Mouse (Mus musculus): ENCODE data around the gene Tifab. TPM values are rescaled to one million over a fixed set of nuclear protein-coding genes. Genes with fewer than 3 reads are reported as not detected.

Tifab gene
- polyA plus RNA-seq (2012; rRNA removed): 0.74 and 1.2 TPM in 2 replicates

GRCm38 (mm10) chr13:56178416-56179035, at the start of gene Tifab:
Gene Tifab (minus strand): TSS chr13:56178885.

DNA sequence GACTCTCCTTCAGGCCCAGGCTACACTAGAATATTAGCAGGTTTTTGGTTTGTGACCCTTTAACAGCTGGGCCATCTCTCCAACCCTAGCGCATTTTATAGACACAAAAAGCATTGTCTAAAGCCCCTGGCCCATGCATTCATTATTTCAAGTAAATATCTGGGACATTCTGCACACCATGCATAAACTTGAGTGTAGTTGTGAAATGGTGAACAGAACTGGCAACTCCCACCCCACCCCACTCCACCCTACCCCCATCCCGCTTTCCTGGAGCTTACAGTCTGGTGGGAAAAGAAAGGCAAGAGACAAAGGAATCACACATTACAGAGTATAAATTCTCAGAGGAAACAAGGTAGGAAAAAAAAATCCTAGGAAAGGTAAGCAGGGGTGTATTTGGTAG, 42.5 kb downstream of the Tifab start, which contains the start of gene H2afy:
Gene H2afy (minus strand): TSS at position 162 of the 400 bp plus-strand sequence.

Other genes with a start within 250 kb of the Tifab start
- 347 and 402 TPM in 2 replicates for gene H2afy, start 42.5 kb downstream of the Tifab start, polyA plus RNA-seq (2012; rRNA removed)
- 9.9 and 18.4 TPM in 2 replicates for gene Neurog1, start 73.3 kb upstream of the Tifab start, polyA plus RNA-seq (2012; rRNA removed)
- gene Cxcl14, start 117.7 kb upstream of the Tifab start, polyA plus RNA-seq (2012; rRNA removed): 20.2 and 54.0 TPM in 2 replicates
- gene Gm3045, start 247.7 kb upstream of the Tifab start, polyA plus RNA-seq (2012; rRNA removed): not detected in 2 replicates

All from central nervous system, embryonic 14 days (tissue).